Mouse (Mus musculus) lung, adult 2 months (tissue): ENCODE data around the gene Map4k5.

Experiments
- CTCF ChIP-seq: fragments of 200-500 bp; IDR thresholded peaks from 2 replicates; pipeline ENCODE4 v1.5.1; 2011; ENCODE audit warnings: mild to moderate bottlenecking, low read length, control low read depth; ENCODE audit not compliant: insufficient read depth
- POLR2A ChIP-seq: fragments of 200-500 bp; IDR thresholded peaks from 2 replicates; pipeline ENCODE4 v1.6.1; 2011; ENCODE audit warnings: low read depth, mild to moderate bottlenecking, control low read depth, low read length, borderline replicate concordance; ENCODE audit errors: extremely low read depth

DNA sequence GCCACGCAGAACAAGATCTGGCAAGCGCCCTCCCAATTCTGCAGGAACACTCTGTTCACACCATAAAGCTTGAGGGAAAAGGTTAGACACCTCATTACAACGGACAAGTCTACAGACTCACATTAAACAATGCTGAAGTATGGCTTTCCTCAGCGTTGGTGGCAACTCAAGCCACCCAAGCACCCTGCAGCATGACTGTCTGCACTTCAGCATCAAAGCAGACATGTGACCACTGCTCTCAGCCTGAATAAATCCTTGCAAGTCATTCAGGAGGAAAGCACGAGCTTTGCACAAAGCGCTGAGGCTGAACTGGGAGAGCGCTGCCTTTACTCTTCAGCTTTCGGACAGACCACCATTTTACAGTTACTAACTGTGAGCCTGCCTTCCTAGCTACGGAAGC is 40.7 kb downstream of the Map4k5 start:
- TF ChIP-seq CTCF (no peak), POLR2A (no peak)
